Mouse (Mus musculus) small intestine, adult 2 months (tissue): ENCODE measurements around the gene Ppme1. TPM values are rescaled to one million over a fixed set of nuclear protein-coding genes. Genes with fewer than 3 reads are reported as not detected.

ENCODE experiments used
- H3K27ac ChIP-seq: fragments of 200-500 bp; 2 replicates; pipeline ENCODE4 v1.5.1; 2012; ENCODE audit warnings: low read depth, low read length, control low read depth, inconsistent platforms; ENCODE audit not compliant: insufficient read depth
- H3K27me3 ChIP-seq: fragments of 200-500 bp; 2 replicates; pipeline ENCODE4 v1.6.1; 2012; ENCODE audit warnings: mild to moderate bottlenecking, moderate library complexity, low read length, inconsistent platforms; ENCODE audit not compliant: control insufficient read depth, insufficient read depth
- H3K36me3 ChIP-seq: fragments of 200-500 bp; 2 replicates; pipeline ENCODE4 v1.6.1; 2012; ENCODE audit warnings: mild to moderate bottlenecking, low read length, control low read depth, inconsistent platforms; ENCODE audit not compliant: control insufficient read depth, insufficient read depth
- H3K4me1 ChIP-seq: fragments of 200-500 bp; 2 replicates; pipeline ENCODE4 v1.6.1; 2012; ENCODE audit warnings: low read length, inconsistent platforms, mixed read lengths; ENCODE audit not compliant: control insufficient read depth, insufficient read depth, insufficient read length
- H3K4me3 ChIP-seq: fragments of 200-500 bp; 2 replicates; pipeline ENCODE4 v1.5.1; 2012; ENCODE audit warnings: low read depth, mild to moderate bottlenecking, control low read depth, inconsistent platforms, low read length, moderate library complexity
- CTCF ChIP-seq: fragments of 200-500 bp; IDR thresholded peaks from 2 replicates; pipeline ENCODE4 v1.5.1; 2012; ENCODE audit warnings: low read depth, mild to moderate bottlenecking, control low read depth, inconsistent platforms, low read length, moderate library complexity, mixed read lengths; ENCODE audit not compliant: insufficient replicate concordance, insufficient read length; ENCODE audit errors: extremely low read depth
- POLR2A ChIP-seq: fragments of 200-500 bp; IDR thresholded peaks from 2 replicates; pipeline ENCODE4 v1.6.1; 2012; ENCODE audit warnings: low read depth, mild to moderate bottlenecking, control low read depth, inconsistent platforms, low read length, moderate library complexity
- WGBS: fragments of 180-500 bp; shearing (Covaris S2); methylation state at CpG from one replicate; pipeline ENCODE4 v1.1.7; 2018; 5-methylcytosine and 5-hydroxymethylcytosine counted together
- polyA plus RNA-seq: library from polyadenylated mRNA; depleted of rRNA; stranded (reverse); fragments of >200 nt; gene quantifications from 2 replicates; pipeline ENCODE4 v1.2.3, GENCODE M21; 2012; rRNA removed

The Ppme1 gene
- polyA plus RNA-seq, 1 experiment: 45.8 TPM

GRCm38 (mm10) chr7:100281596-100281995, 90.5 kb downstream of the Ppme1 start:
- H3K36me3 ChIP-seq: 0 out of 2 replicates have a peak, but pooled peaks cover 1% of the 10 kb centered on the region
- no peak for TF ChIP-seq POLR2A
- no peak for TF ChIP-seq CTCF
- 77% methylated on average over 3 of the region's 3 CpGs for WGBS

DNA sequence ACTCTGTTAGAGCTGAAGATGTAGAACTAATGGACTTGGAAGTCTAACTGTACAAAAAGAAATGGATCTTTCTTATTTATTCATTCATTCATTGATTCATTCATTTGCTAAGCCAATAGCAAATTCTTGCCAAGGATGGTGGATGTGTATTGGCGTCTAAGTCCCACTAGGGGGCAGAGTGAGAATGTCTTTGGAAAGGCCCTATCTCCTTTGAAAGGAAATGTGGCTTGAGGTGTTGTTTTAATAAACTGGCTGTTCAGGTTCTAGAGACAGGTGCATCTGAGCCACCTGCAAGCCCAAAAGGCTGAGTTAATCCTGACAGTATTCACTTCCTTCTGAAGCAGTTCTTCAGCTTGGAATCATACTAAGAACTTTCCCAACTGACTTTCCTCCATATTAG, 92.3 kb downstream of the Ppme1 start:
- Histone ChIP-seq H3K4me1 (no peaks in the 10 kb centered on the region), H3K36me3 (0 out of 2 replicates have a peak, but pooled peaks cover 1% of the 10 kb centered on the region), H3K27me3 (peaks cover 4% of the 10 kb centered on the region; the same call in 1 of the 2 replicates), H3K27ac (no peak overlapping the region), H3K4me3 (no peak overlapping the region)
- no peak for TF ChIP-seq CTCF
- TF ChIP-seq POLR2A: no peak
- 0% methylated on average over 1 of the region's 1 CpGs for WGBS

More at GRCm38 (mm10) chr7:100281596-100281995, 90.5 kb downstream of the Ppme1 start:
- H3K27me3 ChIP-seq: peaks cover 17% of the 10 kb centered on the region
- no peak overlapping the region for H3K27ac ChIP-seq
- no peak overlapping the region for H3K4me3 ChIP-seq
- no peaks in the 10 kb centered on the region; the same call in 1 of the 2 replicates for H3K4me1 ChIP-seq

Other genes with a start within 250 kb of the Ppme1 start
- gene Lipt2, start 213.0 kb downstream of the Ppme1 start, polyA plus RNA-seq: 11.5 and 13.2 TPM in 2 replicates
- 94.9 and 97.8 TPM in 2 replicates for gene Kcne3, start 195.8 kb downstream of the Ppme1 start, polyA plus RNA-seq
- 1.3 and 1.5 TPM in 2 replicates for gene Pgm2l1, start 144.9 kb downstream of the Ppme1 start, polyA plus RNA-seq
- gene P4ha3, start 86.8 kb downstream of the Ppme1 start, polyA plus RNA-seq: 0.41 and 0.47 TPM in 2 replicates
- gene C2cd3, start 74 bp downstream of the Ppme1 start, polyA plus RNA-seq: 6.6 and 10.1 TPM in 2 replicates
- gene Ucp3, start 100.7 kb upstream of the Ppme1 start, polyA plus RNA-seq: 0.11 and 0.23 TPM in 2 replicates
- 597 and 876 TPM in 2 replicates for gene Ucp2, start 121.0 kb upstream of the Ppme1 start, polyA plus RNA-seq
- 0.29 and 0.49 TPM in 2 replicates for gene Dnajb13, start 142.7 kb upstream of the Ppme1 start, polyA plus RNA-seq
- gene Coa4, start 164.8 kb upstream of the Ppme1 start, polyA plus RNA-seq: 9.4 and 14.8 TPM in 2 replicates
- gene Rab6a, start 235.1 kb upstream of the Ppme1 start, polyA plus RNA-seq: 28.5 and 44.3 TPM in 2 replicates
- gene Mrpl48, start 236.0 kb upstream of the Ppme1 start, polyA plus RNA-seq: 7.8 and 8.0 TPM in 2 replicates